Mouse (Mus musculus) NIH3T3 (cell line): ENCODE results near the gene Mov10.

Source experiments
- DNase-seq: peaks from one replicate; pipeline ENCODE4 v3.0.0-alpha.2; 2012; ENCODE audit warnings: low read depth

Gene Mov10

GRCm38 (mm10) chr3:104805539-104805938, 12.8 kb downstream of the Mov10 start:
- no peak for DNase-seq

GRCm38 (mm10) chr3:104804312-104804711, 14.1 kb downstream of the Mov10 start:
- DNase-seq, result no peak

DNA sequence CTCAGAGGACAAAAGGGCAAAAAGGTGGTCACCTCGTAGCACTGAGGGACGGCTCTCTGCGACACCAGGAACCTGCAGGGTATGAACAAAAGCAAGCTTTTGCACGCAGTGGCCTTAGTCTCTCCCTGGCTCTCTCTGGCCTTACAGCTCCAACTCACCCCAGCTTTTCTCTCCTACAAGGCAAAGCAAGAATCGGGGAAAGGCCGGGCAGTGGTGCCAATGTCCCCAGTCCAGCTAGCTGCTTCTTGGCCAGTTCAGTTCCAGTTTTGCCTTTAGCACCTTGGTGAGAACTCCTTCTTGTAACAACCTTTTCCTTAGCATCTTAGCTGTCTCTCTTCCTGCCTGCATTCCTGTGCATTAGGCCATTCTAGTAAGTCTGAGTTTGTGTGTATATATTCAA, 16.9 kb downstream of the Mov10 start:
- no peak for DNase-seq

- no peak for DNase-seq
Observed at GRCm38 (mm10) chr3:104800681-104801080, 17.7 kb downstream of the Mov10 start.

DNA sequence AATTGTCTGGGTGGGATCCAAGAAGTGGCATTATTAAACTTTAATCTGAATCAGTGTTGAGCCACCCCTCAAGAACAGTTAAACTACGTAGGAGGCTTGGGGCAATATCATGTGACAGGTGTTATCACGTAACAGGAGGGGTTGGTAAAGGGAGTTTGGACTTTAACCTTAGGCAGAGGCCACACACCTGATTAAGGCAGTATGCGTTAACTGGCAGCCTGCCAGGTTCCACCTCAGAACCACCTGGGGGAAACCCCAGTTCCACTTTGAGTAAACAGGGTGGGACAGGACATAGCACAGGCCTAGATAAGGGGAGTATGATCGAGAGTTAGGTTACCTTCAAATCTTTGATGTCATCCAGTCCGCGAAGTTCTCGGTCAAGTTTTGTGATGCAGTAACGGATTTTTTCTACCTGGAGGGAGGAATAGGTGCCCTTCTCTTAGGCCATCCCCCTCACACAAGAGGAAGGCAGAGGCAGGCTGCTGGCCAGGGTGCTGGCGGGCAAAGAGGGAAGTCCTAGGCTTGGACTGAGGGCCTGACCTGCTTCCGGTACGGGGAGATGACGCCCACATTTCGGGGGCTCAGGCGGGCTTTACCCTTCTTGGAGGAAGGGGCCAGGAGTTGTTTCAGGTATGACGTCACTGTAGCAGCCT, 21.8 kb downstream of the Mov10 start:
- no peak for DNase-seq

GRCm38 (mm10) chr3:104795661-104796340, 22.6 kb downstream of the Mov10 start:
- DNase-seq, result no peak

- DNase-seq, result no peak
Observed at GRCm38 (mm10) chr3:104794953-104795470, 23.4 kb downstream of the Mov10 start.

GRCm38 (mm10) chr3:104793871-104794828, 24.2 kb downstream of the Mov10 start:
- peak; percentile 87 for DNase-seq

DNA sequence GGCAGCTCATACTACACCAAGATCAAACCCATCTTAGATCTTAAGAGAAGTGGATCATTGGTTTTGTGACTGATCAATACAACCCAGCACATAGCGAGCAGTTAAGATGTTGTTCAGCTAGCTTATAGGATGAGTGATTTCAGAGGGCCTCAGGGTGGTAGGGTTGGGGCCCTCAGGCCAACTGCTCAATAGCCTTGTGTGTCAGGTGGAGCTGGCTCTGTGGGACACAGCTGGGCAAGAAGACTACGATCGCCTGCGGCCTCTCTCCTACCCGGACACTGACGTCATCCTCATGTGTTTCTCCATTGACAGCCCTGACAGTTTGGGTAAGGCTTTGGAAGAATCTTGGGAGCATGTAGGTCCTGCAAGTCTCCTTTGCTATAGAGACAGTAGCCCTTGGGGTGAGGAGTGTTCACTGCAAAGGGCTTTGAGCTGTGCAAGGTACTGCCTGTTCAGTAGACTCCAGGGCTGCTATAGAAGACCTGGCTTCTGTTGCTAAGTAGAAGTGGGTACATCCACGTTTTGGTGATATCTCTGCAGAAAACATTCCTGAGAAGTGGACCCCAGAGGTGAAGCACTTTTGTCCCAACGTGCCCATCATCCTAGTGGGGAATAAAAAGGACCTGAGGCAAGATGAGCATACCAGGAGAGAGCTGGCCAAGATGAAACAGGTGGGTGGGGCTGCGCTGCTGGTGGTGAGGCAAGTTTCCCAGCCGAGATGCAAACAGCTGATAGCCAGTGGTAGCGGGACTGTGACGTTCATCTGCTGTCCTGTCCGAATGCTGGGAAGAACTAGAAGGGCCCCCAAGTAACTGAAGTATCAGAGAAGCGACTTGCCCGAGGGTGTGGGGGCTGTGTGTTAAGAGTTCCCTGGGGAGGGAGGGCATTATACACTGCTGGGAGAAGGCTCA, 25.7 kb downstream of the Mov10 start:
- no peak for DNase-seq

- DNase-seq, result no peak
Observed at GRCm38 (mm10) chr3:104791671-104792070, 26.7 kb downstream of the Mov10 start.

GRCm38 (mm10) chr3:104791017-104791416, 27.3 kb downstream of the Mov10 start:
- DNase-seq, result no peak

GRCm38 (mm10) chr3:104790401-104790937, 27.9 kb downstream of the Mov10 start:
- DNase-seq, result peak; percentile 81

DNA sequence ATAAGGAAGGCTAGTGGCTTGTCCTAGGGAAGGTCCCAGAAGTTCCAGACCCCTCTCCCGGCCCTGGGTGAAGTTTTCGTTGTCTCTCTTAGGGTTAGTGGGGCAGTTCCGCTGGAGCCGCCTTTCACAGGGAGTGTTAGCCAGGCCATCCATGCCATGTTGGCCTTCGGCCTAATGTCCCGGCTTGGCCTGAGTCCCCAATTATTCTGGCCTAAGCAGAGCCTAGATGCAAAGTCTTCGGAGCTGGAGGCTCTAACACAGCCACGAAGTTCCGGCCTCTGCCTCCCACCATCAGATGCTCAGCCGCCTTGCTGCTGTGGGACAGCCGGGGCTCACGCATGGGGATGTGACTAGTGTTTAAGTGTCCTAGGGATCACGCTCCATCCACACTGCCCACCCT, 28.5 kb downstream of the Mov10 start:
- peak; percentile 59 for DNase-seq

DNA sequence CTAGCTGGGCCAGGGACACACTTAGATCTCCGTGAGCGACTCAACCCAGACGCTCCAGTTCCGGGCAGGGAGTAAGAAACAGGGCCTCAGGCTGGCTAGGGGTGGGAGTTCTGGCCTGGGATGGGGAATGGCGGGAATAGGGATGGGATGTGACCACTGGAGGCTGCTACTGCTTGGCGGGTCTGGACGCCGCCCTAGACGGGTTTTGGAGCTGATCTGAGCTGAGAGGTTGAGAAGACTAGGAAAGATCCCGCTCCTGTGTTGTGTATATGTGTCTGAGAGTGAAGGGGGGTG, 29.1 kb downstream of the Mov10 start:
- DNase-seq, result no peak

DNA sequence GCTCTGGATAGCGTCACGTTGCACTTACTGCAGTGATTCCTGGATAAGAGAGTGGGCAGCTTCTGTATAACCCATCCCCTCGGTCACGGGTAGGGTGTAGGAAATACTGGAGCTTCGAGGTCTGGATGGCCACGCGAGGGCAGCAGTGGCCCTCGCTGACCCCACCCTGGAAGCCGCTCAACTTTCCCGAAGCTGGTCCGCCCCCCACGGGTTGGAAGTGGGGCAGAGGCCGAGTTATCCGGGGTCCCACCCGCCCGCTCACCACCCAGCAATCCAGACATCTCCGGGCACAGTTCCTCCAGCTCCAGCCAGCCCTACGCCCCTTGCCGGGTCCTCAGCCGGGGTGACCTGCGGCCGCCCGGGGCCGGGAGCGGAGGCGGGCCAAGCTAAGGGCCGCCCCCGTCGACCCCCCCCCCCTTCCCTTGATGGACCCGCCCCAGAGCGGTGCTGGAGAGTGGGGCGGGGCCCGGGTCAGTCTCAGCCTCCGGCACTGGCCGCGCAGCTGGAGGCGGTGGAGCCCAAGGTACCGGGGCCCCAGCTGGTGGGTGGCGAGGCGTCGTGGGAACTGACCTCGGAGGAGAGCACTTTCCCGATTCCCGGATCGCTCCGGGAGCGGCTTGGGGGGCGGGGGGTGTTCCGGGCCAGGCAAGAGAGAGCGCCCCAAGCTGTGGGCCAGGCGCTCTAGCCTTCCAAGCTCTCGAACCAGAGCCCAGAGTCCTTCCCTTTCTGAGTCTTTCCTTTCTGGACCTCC, 29.6 kb downstream of the Mov10 start:
- peak; percentile 92 for DNase-seq

GRCm38 (mm10) chr3:104788075-104788474, 30.3 kb downstream of the Mov10 start, which contains the start of gene Rhoc:
Gene Rhoc, plus strand, starts transcription at chr3:104788375.
- no peak for DNase-seq

GRCm38 (mm10) chr3:104785284-104785683, 33.1 kb downstream of the Mov10 start:
- no peak for DNase-seq

DNA sequence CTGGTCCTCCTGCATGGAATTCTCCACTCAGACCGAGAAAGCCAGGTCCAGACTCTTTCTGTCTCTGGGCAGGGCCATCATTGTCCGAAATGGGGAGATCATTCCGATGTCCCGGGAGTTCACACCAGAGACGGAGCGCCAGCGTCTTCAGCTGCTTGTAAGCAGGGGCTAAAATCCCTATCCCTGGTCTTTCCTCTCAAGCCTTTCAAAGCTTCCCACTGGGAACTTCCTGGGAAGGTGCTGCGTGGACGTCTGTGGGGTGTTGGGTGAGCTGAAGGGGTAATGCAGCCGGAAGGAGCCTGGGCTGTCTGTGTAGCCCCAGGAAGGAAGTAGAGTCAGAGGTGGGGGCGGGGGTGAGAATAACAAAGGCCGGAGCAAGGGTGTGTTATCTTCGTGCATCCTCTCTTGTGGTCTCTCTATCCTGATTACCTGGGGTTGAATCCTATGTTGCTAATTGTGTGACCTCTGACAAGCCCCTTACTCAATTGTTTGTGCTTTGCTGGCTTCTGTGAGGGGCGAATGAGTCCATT, 34.3 kb downstream of the Mov10 start:
- DNase-seq, result no peak

DNA sequence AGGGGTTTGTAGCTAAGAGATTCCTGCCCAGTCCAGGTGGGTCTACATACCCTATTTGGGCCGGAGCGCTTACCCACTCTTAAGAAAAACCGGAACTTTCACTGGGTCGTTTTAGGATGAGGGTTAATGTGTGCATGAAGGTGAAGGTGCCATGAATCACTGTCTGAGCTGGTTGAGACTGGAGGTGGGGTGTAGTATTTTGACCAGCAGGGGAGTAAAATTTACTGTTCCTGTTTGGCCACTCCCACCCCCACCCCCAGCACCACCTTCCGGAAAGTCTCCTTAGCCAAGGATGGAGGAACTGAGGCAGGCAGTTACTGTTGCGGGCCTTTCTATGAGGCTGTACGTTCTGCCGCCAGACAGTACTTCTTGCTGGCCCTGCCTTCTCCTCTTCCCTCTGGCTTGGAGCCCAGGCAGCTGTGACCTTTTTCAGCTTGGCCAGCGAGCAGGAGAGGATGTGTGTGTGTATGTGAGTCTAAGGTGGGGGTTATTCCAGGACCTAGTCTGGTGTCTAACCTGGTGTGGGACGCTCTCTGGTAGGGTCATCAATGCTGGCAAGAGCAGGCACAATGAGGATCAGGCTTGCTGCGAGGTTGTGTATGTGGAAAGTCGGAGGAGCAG, 36.2 kb downstream of the Mov10 start:
- peak; percentile 61 for DNase-seq

DNA sequence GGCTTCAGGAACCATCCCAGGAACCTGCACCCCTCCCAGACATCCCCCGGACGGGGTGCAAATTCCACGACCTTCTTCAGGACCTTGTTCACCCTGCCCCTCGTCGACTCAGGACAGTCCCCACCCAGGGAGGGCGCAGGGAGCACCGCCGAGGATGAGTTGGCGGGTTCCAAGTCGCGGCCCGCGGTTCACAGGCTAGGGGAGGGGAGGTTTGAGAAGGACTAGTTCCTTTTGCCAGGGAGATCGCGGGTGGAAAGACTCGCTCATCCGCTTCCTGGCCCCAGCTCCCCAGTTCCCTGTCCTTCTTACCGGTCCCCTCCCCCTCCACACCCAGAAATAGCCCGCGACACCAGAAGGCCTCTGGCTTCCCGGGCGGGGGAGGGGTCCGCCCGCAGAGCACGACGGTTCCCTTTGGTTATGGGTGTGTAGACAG, 36.9 kb downstream of the Mov10 start, which contains the start of gene Fam19a3:
TSS of gene Fam19a3 (minus strand) at position 370 of the 433 bp plus-strand sequence.
- no peak for DNase-seq
